Mouse (Mus musculus): Measurements from ENCODE around the gene Cdadc1.

- TF ChIP-seq CTCF (IDR thresholded peaks at IDR 0.05; ENCODE audit: insufficient read depth, low read depth, low read length): 0 out of 2 replicates have a peak, but pooled peaks have one; percentile 15
- TF ChIP-seq POLR2A (IDR thresholded peaks at IDR 0.05; ENCODE audit: insufficient read depth, low read depth, low read length): peak; percentile 79
Measured at GRCm38 (mm10) chr14:59625158-59625805, 27.5 kb upstream of the Cdadc1 start, which contains the start of gene Shisa2.
